Mouse (Mus musculus) stomach, embryonic 15.5 days (tissue): ENCODE data around the gene Gjb6. TPM values are rescaled to one million over a fixed set of nuclear protein-coding genes. Genes with fewer than 3 reads are reported as not detected.

Source experiments
- ATAC-seq: fragments of 200-750 bp; cut with Nextera tagmentation; 2 replicates; pipeline ENCODE4 v1.8.0; 2017; ENCODE audit warnings: low read depth, moderate number of reproducible peaks, moderate TSS enrichment; ENCODE audit not compliant: insufficient read depth, low FRiP score
- H3K27ac ChIP-seq: fragments of 300-500 bp; sonication (generic); 2 replicates; pipeline ENCODE4 v1.5.1; 2015; ENCODE audit warnings: mild to moderate bottlenecking, inconsistent platforms
- H3K27me3 ChIP-seq: fragments of 300-500 bp; sonication (generic); replicated peaks from 2 replicates; pipeline ENCODE4 v1.6.1; 2015; ENCODE audit warnings: inconsistent platforms
- H3K36me3 ChIP-seq: fragments of 300-500 bp; sonication (generic); 2 replicates; pipeline ENCODE4 v1.6.1; 2015; ENCODE audit warnings: inconsistent platforms
- H3K4me1 ChIP-seq: fragments of 300-500 bp; sonication (generic); 2 replicates; pipeline ENCODE4 v1.6.1; 2015; ENCODE audit warnings: inconsistent platforms
- H3K4me2 ChIP-seq: fragments of 300-500 bp; sonication (generic); 2 replicates; pipeline ENCODE4 v1.6.1; 2015; ENCODE audit warnings: mild to moderate bottlenecking, inconsistent platforms
- H3K4me3 ChIP-seq: fragments of 300-500 bp; sonication (generic); replicated peaks from 2 replicates; pipeline ENCODE4 v1.5.1; 2015; ENCODE audit warnings: inconsistent platforms
- H3K9ac ChIP-seq: fragments of 300-500 bp; sonication (generic); 2 replicates; pipeline ENCODE4 v1.6.1; 2015; ENCODE audit warnings: inconsistent platforms
- H3K9me3 ChIP-seq: fragments of 300-500 bp; sonication (generic); 2 replicates; pipeline ENCODE4 v1.6.1; 2016; ENCODE audit warnings: inconsistent platforms
- WGBS: fragments of 180-500 bp; shearing (Covaris S2); methylation state at CpG from one replicate; pipeline ENCODE4 v1.1.7; 2015; 5-methylcytosine and 5-hydroxymethylcytosine counted together
- polyA plus RNA-seq: library from polyadenylated mRNA; unstranded; fragments of >200 nt; fragmentation: Nextera tagmentation; extraction: Ambion mirVana; gene quantifications from 2 replicates; pipeline ENCODE4 v1.2.1, GENCODE M21; 2015

Gjb6 gene
- polyA plus RNA-seq, 1 experiment from 2014 or later = 5.3 TPM

GRCm38 (mm10) chr14:57107091-57107490 lies 26.3 kb downstream of the Gjb6 start:
- H3K9ac ChIP-seq = no peak overlapping the region
- no peak overlapping the region for H3K4me3 ChIP-seq
- peaks cover 9% of the 10 kb centered on the region for H3K4me1 ChIP-seq
- H3K27me3 ChIP-seq = peaks cover 50% of the 10 kb centered on the region
- 61% methylated on average over 8 of the region's 8 CpGs for WGBS
- H3K27ac ChIP-seq = no peak overlapping the region
- ATAC-seq = no peak
- no peak overlapping the region for H3K4me2 ChIP-seq
- H3K9me3 ChIP-seq = no peaks in the 10 kb centered on the region
- H3K36me3 ChIP-seq = no peaks in the 10 kb centered on the region

- Histone ChIP-seq H3K27ac (no peak overlapping the region), H3K4me2 (no peak overlapping the region), H3K36me3 (no peaks in the 10 kb centered on the region), H3K4me3 (no peak overlapping the region), H3K27me3 (peaks cover 50% of the 10 kb centered on the region), H3K4me1 (peaks cover 11% of the 10 kb centered on the region), H3K9ac (no peak overlapping the region), H3K9me3 (no peaks in the 10 kb centered on the region)
- no peak for ATAC-seq
- WGBS = 54% methylated on average over 11 of the region's 11 CpGs
Measured at GRCm38 (mm10) chr14:57105721-57106120, 27.7 kb downstream of the Gjb6 start.

- no peak overlapping the region for H3K27ac ChIP-seq
- H3K9me3 ChIP-seq = no peaks in the 10 kb centered on the region
- no peak overlapping the region for H3K9ac ChIP-seq
- peaks cover 11% of the 10 kb centered on the region for H3K4me1 ChIP-seq
- peaks cover 55% of the 10 kb centered on the region for H3K27me3 ChIP-seq
- H3K4me2 ChIP-seq = peak overlapping the region; percentile 100
- peak overlapping the region; percentile 58 for H3K4me3 ChIP-seq
- 13% methylated on average over 14 of the region's 14 CpGs for WGBS
- no peaks in the 10 kb centered on the region for H3K36me3 ChIP-seq
- no peak for ATAC-seq
Measured at GRCm38 (mm10) chr14:57105111-57105510, 28.3 kb downstream of the Gjb6 start.

- peaks cover 11% of the 10 kb centered on the region for H3K4me1 ChIP-seq
- 1% methylated on average over 101 of the region's 101 CpGs for WGBS
- H3K4me3 ChIP-seq = peak within 1 kb of the TSS; percentile 58
- peak; percentile 69 for ATAC-seq
- no peaks in the 10 kb centered on the region for H3K9me3 ChIP-seq
- no peaks in the 10 kb centered on the region for H3K36me3 ChIP-seq
- H3K4me2 ChIP-seq = peak within 1 kb of the TSS; percentile 100
- H3K27me3 ChIP-seq = peaks cover 57% of the 10 kb centered on the region
- peak within 1 kb of the TSS; percentile 29; the same call in 1 of the 2 replicates for H3K9ac ChIP-seq
- H3K27ac ChIP-seq = no peak within 1 kb of the TSS
Measured at GRCm38 (mm10) chr14:57104106-57105023, 29.0 kb downstream of the Gjb6 start, which contains the start of gene Gjb2. Gene Gjb2, minus strand, starts transcription at chr14:57104702.

- peak overlapping the region; percentile 29; the same call in 1 of the 2 replicates for H3K9ac ChIP-seq
- 5% methylated on average over 22 of the region's 22 CpGs for WGBS
- H3K4me3 ChIP-seq = peak overlapping the region; percentile 58
- peaks cover 11% of the 10 kb centered on the region for H3K4me1 ChIP-seq
- ATAC-seq = no peak
- H3K27ac ChIP-seq = no peak overlapping the region
- H3K9me3 ChIP-seq = no peaks in the 10 kb centered on the region
- H3K27me3 ChIP-seq = peaks cover 57% of the 10 kb centered on the region
- H3K4me2 ChIP-seq = peak overlapping the region; percentile 100
- H3K36me3 ChIP-seq = no peaks in the 10 kb centered on the region
Measured at GRCm38 (mm10) chr14:57103711-57104105, 29.7 kb downstream of the Gjb6 start.

GRCm38 (mm10) chr14:57103121-57103520 lies 30.3 kb downstream of the Gjb6 start:
- Histone ChIP-seq H3K4me3 (peak overlapping the region; percentile 58), H3K9ac (no peak overlapping the region), H3K27ac (no peak overlapping the region), H3K4me1 (peaks cover 11% of the 10 kb centered on the region), H3K36me3 (no peaks in the 10 kb centered on the region), H3K9me3 (no peaks in the 10 kb centered on the region), H3K4me2 (peak overlapping the region; percentile 100), H3K27me3 (peaks cover 57% of the 10 kb centered on the region)
- WGBS = 58% methylated on average over 6 of the region's 6 CpGs
- ATAC-seq = no peak

- H3K4me2 ChIP-seq = no peak overlapping the region
- no peak for ATAC-seq
- H3K27ac ChIP-seq = no peak overlapping the region
- H3K9ac ChIP-seq = no peak overlapping the region
- H3K4me1 ChIP-seq = peaks cover 11% of the 10 kb centered on the region
- WGBS = 60% methylated on average over 7 of the region's 7 CpGs
- no peaks in the 10 kb centered on the region for H3K9me3 ChIP-seq
- no peaks in the 10 kb centered on the region for H3K36me3 ChIP-seq
- peaks cover 47% of the 10 kb centered on the region for H3K27me3 ChIP-seq
- no peak overlapping the region for H3K4me3 ChIP-seq
Measured at GRCm38 (mm10) chr14:57101623-57102022, 31.8 kb downstream of the Gjb6 start.

- ATAC-seq = no peak
- H3K36me3 ChIP-seq = no peaks in the 10 kb centered on the region
- no peaks in the 10 kb centered on the region for H3K9me3 ChIP-seq
- no peaks in the 10 kb centered on the region for H3K4me1 ChIP-seq
- no peak overlapping the region for H3K4me2 ChIP-seq
- WGBS = 69% methylated on average over 4 of the region's 4 CpGs
- H3K9ac ChIP-seq = no peak overlapping the region
- 0 out of 2 replicates have a peak, but pooled peaks cover 7% of the 10 kb centered on the region for H3K27me3 ChIP-seq
- no peak overlapping the region for H3K4me3 ChIP-seq
- H3K27ac ChIP-seq = no peak overlapping the region
Measured at GRCm38 (mm10) chr14:57095855-57096254, 37.6 kb downstream of the Gjb6 start.

GRCm38 (mm10) chr14:57093029-57093428 lies 40.4 kb downstream of the Gjb6 start:
- Histone ChIP-seq H3K4me3 (no peak overlapping the region), H3K9me3 (no peaks in the 10 kb centered on the region), H3K9ac (no peak overlapping the region), H3K36me3 (no peaks in the 10 kb centered on the region), H3K27ac (no peak overlapping the region), H3K4me2 (no peak overlapping the region), H3K4me1 (no peaks in the 10 kb centered on the region), H3K27me3 (no peaks in the 10 kb centered on the region)
- ATAC-seq = no peak
- WGBS = 5% methylated on average over 8 of the region's 8 CpGs

- H3K4me3 ChIP-seq = no peak overlapping the region
- no peaks in the 10 kb centered on the region for H3K36me3 ChIP-seq
- no peak overlapping the region for H3K9ac ChIP-seq
- no peak overlapping the region for H3K4me2 ChIP-seq
- H3K9me3 ChIP-seq = no peaks in the 10 kb centered on the region
- H3K4me1 ChIP-seq = no peaks in the 10 kb centered on the region
- H3K27ac ChIP-seq = no peak overlapping the region
- H3K27me3 ChIP-seq = no peaks in the 10 kb centered on the region
- ATAC-seq = no peak
- WGBS = 37% methylated on average over 2 of the region's 2 CpGs
Measured at GRCm38 (mm10) chr14:57090001-57090400, 43.4 kb downstream of the Gjb6 start.

GRCm38 (mm10) chr14:57089107-57089506 lies 44.3 kb downstream of the Gjb6 start:
- 87% methylated on average over 7 of the region's 7 CpGs for WGBS
- ATAC-seq = peak; percentile 39; the same call in 1 of the 2 replicates
- H3K27ac ChIP-seq = no peak overlapping the region

GRCm38 (mm10) chr14:57084180-57084668 lies 49.2 kb downstream of the Gjb6 start:
- Histone ChIP-seq H3K27me3 (no peaks in the 10 kb centered on the region), H3K36me3 (no peaks in the 10 kb centered on the region), H3K9ac (no peak overlapping the region), H3K4me1 (peaks cover 10% of the 10 kb centered on the region; the same call in 1 of the 2 replicates), H3K9me3 (no peaks in the 10 kb centered on the region), H3K27ac (peak overlapping the region; percentile 40; the same call in 1 of the 2 replicates), H3K4me2 (no peak overlapping the region), H3K4me3 (no peak overlapping the region)
- 18% methylated on average over 11 of the region's 11 CpGs for WGBS
- ATAC-seq = peak; percentile 36

More at GRCm38 (mm10) chr14:57089107-57089506, 44.3 kb downstream of the Gjb6 start:
- H3K9me3 ChIP-seq = no peaks in the 10 kb centered on the region
- no peak overlapping the region for H3K4me3 ChIP-seq
- H3K27me3 ChIP-seq = no peaks in the 10 kb centered on the region
- H3K4me1 ChIP-seq = peaks cover 7% of the 10 kb centered on the region; the same call in 1 of the 2 replicates
- H3K36me3 ChIP-seq = no peaks in the 10 kb centered on the region
- no peak overlapping the region for H3K9ac ChIP-seq
- H3K4me2 ChIP-seq = no peak overlapping the region
